Mouse (Mus musculus) C2C12 (cell line): Measurements from ENCODE around the gene Ankrd13a.

ENCODE experiments used
- MAX ChIP-seq: IDR thresholded peaks from one replicate; pipeline ENCODE4 v1.6.1; 2011; ENCODE audit warnings: mild to moderate bottlenecking, control low read depth
- USF1 ChIP-seq: IDR thresholded peaks from one replicate; pipeline ENCODE4 v1.6.1; 2011; ENCODE audit warnings: low read depth, mild to moderate bottlenecking, control low read depth, moderate library complexity

- TF ChIP-seq USF1 (no peak), MAX (no peak)
These were observed 33.9 kb downstream of the Ankrd13a start for GRCm38 (mm10) chr5:114808385-114808784.
